Mouse (Mus musculus) cerebellum, postnatal 10 days (tissue): ENCODE results near the gene Ngf.

Source experiments
- DNase-seq, 2 experiments: peaks; one replicate each; pipeline ENCODE4 v3.0.0; 2021; ENCODE audit warnings: mixed read lengths in 2 of 2

Gene Ngf

DNA sequence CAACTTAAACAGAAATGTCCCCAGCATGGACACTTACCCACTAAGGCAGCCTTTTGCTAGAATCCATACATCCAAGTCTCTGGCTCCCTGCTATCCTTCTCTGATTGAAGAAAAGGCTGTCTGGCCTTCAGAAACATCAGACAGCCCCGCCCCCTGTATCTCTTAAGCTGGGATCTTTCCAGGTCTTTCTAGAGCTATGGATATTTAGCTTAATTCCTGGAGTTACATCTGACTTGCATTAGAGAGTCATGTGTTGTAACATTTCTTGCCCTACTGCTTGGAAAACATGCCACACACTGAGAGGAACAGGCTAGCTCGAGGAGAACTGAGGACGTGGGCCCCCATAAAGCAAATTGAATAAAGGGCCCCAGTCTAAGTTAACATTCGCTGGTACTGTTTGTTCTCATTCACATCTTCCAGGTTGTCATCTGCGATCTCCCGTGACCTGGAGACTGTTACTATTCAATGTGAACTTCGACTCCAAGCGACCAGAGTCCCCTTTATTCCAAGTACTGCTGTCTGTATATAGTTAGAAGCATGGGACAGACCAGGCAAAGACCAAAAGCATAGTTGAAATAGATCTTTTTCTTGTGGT is 38.0 kb downstream of the Ngf start:
- DNase-seq, result no peak

DNA sequence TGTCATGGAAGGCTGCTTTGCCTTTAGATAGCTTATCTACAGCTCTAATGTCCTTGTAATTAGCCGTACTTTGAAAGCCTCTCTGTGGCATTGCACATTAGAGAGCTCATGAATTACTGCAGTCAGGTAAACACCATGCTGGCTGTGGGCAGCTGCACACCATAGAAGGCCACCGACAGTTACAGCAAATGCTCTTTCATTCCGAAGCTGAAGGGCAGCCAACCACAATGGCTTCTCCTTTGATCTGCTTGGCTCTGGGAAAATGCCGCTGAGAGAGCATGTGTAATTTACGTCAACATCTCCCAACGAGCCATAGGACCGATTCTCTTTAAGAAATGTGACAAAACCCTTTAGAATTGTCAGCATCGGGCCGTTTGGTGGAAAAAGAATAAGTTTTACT is 38.7 kb downstream of the Ngf start:
- DNase-seq, result peak; percentile 66 to 77

DNA sequence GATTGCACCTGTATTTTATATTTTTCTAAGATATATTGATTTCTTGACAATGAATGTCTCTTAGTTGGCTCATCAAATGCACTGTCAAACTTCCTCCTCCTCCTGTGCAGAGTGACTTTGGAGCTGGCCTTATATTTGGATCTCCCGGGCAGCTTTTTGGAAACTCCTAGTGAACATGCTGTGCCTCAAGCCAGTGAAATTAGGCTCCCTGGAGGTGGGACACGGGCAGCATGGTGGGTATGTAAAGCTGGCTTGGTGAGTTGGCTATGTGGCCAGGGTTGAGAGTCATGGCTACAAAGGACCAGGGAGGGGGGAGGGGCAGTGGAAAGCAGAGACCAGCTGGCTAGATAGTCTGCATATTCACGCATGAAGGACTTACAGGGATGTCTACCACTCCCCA is 39.9 kb downstream of the Ngf start:
- peak; percentile 28 to 38 for DNase-seq

DNA sequence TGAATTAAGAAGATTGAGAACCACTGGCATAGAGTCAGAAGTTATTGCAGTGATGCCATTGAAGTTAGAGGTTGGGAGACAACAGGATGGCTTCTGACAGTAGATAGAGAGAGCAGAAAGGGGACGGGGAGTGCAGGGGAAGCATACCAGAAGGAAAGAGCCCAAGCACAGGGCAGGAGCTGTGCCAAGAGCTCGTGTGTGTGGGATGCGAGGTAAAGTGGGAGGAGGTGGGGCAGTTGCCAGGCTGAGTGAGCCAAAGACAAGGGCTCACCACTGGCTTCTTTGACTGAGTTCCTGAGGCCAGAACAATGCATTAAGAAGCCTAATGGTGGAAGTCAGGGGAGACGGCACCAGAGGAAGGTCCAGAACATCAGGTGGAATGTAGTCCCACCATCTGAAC is 47.2 kb downstream of the Ngf start:
- DNase-seq, result no peak

DNA sequence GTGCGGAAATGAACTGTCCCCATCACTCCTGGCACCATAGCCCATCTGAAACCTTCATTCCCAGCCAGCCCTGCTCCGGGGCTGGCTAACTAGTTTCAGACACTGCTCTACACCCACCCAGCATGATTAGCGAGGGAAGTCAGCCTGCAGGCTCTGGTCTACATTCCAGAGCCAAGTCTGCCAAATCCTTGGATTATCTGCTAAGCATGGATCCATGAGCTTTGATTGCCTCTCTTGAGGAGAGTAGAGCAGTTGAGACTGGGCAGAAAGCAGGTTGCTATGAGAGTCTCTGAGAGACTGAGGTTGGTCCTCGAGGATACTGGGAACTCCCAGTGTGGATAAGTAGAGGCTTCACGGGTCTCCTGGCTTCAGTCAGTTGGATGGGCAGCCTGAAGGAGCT is 51.3 kb downstream of the Ngf start:
- DNase-seq, result no peak

DNA sequence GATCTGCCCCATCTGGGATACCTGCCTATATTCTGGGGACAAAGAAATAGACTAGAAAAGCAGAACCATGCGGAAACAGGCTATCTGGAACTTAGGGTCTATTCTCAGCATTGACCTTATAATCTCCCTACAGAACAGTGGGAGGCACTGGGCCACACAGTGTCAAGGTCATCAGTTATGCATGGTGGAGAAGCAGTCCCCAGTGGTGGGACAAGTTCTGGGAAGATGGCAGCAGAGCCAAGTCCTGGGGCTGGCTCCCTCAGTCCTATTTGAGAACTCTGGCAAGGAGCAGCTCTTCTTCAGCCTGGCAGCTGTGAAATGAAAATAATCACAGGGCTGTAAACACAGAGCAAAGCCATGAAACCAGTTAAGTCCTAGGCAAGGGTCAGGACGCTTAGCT is 54.0 kb downstream of the Ngf start:
- no peak for DNase-seq

DNA sequence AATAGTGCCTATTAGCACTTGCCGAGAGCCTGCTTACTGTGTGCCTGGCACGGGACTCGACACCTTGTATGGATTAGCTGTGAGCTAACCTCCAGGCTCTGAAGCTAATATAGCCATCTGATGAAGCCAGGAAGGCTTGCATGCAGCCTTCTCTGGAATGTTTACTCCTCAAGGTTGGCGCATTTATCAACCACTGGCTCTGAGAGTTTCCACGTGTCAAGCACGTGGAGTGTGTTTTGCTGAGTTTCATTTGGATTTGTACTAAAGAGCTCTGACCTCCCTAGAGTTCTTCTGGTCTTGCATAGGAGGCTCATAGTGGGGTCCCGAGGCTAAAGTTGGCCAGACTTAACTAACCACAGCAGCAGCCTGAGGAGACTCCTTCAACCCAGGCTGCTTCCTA is 55.2 kb downstream of the Ngf start:
- DNase-seq, result no peak

DNA sequence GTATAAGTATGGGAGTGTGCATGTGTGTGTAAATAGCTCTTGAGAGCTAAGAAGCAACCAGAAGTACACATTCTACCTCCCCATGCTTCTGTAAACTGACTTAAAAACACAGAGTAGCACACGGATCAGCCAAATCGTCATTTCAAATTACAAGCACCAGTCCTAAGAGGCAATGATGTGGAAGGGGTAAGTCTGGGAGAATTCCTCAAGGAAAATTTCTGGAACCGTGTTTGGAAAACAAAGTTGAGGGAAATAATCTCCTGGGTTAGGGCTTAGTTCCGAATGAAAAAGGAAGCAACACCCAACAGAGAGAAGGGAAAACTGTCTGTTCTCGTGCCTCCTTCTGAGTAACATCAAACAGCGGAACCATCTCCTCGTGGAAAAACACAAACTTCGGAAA is 56.1 kb downstream of the Ngf start:
- DNase-seq, result no peak

DNA sequence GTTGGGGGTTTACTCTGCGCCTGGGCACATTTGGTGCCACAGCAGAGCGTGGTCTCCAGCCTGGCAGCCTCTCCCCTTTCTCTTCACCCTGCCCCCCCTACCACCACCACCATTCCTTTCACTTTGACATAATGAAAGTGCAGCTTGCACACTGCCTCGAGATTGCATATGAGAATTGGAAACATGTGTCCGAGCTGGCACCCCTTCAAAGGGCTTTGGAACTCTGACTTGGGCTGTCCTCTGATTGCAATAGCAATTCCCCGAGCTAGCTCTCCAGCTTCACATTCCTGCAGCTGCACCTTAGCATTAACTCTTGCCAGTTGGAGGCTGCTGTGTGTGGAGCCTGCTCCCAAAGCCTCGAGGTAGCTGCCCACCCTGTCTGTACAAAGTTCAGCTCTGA is 56.8 kb downstream of the Ngf start:
- peak; percentile 24 to 27 for DNase-seq

DNA sequence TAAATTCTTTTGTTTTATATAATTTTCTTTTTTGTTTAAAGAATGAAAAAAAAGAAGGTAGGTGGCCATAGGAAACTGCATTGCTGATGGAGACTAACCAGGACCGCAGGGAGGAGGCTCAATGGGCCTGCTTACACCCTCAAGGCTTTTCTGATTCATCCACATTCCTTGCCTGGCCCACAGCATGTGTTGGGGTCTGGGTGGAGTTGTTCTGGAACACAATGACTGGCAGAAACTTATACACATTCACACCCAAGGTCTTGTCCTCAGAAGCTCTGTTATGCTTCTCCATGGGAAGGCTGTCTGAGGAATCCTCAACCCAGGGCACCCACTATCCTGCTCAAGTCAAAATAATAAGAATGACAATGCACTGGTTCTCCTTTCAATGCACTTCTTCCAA is 65.0 kb downstream of the Ngf start:
- DNase-seq, result no peak

DNA sequence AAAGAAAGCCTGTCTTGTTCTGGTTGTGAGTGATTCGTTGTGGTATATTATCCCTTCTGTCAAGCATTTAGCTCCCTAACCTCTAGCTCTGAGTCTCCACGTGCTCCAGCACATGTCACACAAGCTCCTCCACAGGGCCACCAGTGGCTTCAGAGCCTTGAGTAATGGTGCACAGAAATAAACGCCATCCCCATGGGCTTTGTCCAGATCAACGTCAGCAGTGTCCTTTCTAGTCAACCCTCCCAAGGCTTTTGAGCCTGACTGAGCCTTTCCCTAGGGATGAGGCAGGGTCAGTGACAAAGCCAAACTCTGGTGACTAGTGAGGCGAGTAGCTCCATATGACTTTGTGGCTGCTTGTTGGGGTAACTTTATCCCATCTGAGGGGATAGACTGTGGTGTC is 73.9 kb downstream of the Ngf start:
- DNase-seq, result no peak

DNA sequence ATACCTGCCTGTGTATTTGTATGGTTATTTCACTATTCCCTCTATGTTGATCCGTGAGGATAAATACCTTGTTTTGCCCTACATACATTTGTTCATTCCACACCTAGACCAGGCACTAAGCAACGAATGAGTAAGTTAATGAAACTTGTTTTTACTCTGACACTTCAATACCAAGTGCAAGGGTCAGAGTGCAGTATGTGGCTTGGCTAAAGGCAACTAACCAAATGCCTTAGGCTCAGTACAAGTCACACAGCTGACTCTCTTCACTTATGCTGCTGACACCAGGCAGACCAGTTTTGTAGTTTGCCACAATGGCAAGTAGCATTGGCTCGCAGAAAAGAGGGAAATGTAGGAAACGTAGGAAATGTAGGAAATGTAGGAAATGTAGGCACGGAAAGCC is 77.8 kb downstream of the Ngf start:
- no peak for DNase-seq

DNA sequence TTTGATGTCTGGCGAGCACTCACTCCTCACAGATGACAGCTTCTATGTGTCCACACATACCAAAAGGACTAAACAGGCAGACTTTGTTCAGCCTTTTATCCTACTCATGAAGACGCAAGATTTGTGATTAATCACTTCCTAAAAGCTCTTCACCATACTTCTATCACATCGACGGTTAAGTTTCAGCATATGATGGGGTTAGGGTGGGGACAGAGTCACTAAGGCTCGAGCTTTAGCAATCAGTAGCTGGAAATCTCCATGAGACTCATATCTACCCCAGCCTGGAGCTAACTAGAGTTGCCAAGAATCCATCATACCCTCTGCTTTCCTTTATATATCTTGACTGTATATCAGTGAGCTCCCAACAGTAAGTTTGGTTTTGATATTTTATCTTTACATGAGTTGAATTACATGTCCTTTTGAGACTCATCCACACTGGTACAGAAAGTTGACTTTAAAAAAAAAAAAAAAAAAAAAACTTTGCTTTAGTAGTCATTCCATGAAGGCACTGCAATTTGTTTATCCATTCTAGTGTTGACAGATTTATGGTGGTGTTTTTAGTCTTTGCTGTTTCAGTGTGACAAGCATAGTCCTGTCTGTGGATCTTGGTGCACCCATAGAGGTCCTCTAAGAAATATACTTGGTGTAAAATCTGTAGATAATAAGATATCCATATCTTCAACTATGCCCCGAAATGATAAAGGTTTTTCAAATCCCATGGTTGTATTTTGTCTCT is 84.4 kb downstream of the Ngf start:
- no peak for DNase-seq

DNA sequence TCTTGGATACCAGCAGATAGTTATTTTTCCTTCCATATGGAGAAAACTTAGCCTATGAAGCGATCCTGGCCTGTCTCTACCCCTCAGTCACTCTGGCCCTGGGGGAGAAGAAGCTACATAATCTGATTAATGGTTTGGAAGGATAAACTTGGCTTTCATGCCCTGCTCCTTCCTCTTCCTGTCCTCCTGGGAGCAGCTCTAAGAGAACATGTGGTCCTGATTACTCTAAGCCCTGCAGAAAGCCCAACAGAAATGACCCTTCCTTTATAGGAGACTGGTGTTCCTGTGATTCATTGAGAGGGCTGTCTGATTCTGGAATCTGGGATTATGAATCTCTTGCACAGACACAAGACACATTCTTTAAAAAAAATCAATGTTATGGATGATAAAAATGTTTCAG is 86.4 kb downstream of the Ngf start:
- no peak for DNase-seq

DNA sequence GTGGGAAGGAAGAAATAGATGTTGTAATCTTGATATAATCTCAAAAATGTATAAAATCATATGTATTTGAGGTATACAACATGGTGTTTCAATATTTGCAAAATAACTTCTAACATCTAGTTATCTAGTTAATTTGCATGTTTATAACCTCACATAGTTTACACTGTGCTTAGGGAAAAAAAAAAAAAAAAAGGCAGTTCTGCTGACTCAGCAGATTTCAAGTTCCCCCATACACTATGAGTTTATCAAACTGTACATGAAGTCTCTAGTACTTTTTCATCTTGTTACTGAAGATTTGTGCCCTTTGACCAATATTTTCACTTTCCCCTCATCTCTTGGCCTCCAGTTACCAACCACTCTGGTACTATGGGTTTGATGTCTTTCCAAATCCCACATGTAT is 86.9 kb downstream of the Ngf start:
- DNase-seq, result no peak
